In genomic region chr1:191495051-191495467, GRCm38 (mm10) we compare ENCODE assay signal across 11 mouse cellular contexts.
DNase-seq lines count a peak whose midpoint lies in the region; ATAC-seq and TF ChIP-seq lines count a peak whose summit lies in the region.
"Had no signal": no experiment of that assay in that cellular context is flagged by ENCODE, and none has a peak within 500 bp of the region (broad histone marks: within the 10 kb centered on the region; RNA-seq: fewer than 3 reads in every experiment).

No protein-coding gene starts in this region.

- WGBS in midbrain, postnatal 0 days: 33% methylated on average over 10 of the region's 10 CpGs
- 41% methylated on average over 10 of the region's 10 CpGs for WGBS in midbrain, embryonic 16.5 days
- 65% methylated on average over 10 of the region's 10 CpGs for WGBS in heart, embryonic 16.5 days

- DNase-seq in gastrocnemius, adult 2 months: peak; percentile 36
- DNase-seq in gastrocnemius, postnatal 36 days: no peak
- DNase-seq in midbrain, postnatal 0 days (ENCODE audit: low spot score): peak; percentile 5
- DNase-seq in lung, postnatal 4 days: peak; percentile 48 to 68
- no peak for DNase-seq in adrenal gland, adult (ENCODE audit: inconsistent age in 2 of 2, low spot score in 1 of 2)

- H3K36me3 ChIP-seq in midbrain, postnatal 0 days (ENCODE audit: insufficient read depth, low read length): no peaks in the 10 kb centered on the region
- no peaks in the 10 kb centered on the region for H3K36me3 ChIP-seq in midbrain, embryonic 16.5 days (ENCODE audit: control insufficient read depth, insufficient read depth, low read length)
- no peaks in the 10 kb centered on the region for H3K36me3 ChIP-seq in heart, embryonic 16.5 days (ENCODE audit: control insufficient read depth, insufficient read depth)
- H3K36me3 ChIP-seq: embryonic facial prominence, embryonic 13.5 days; hindbrain, embryonic 12.5 days; midbrain, embryonic 15.5 days had no signal

- H3K27me3 ChIP-seq in midbrain, postnatal 0 days (ENCODE audit: insufficient read depth, low read length): no peaks in the 10 kb centered on the region
- H3K27me3 ChIP-seq in midbrain, embryonic 16.5 days (ENCODE audit: control insufficient read depth, insufficient read depth, low read depth, low read length): no peaks in the 10 kb centered on the region
- H3K27me3 ChIP-seq in heart, embryonic 16.5 days (ENCODE audit: control insufficient read depth, insufficient read depth, low read length): no peaks in the 10 kb centered on the region
- H3K27me3 ChIP-seq: embryonic facial prominence, embryonic 13.5 days; hindbrain, embryonic 12.5 days; midbrain, embryonic 15.5 days had no signal

- no peak overlapping the region for H3K4me2 ChIP-seq in midbrain, postnatal 0 days (ENCODE audit: low read depth, low read length, poor library complexity, severe bottlenecking)
- H3K4me2 ChIP-seq in midbrain, embryonic 16.5 days (ENCODE audit: low read length): no peak overlapping the region
- H3K4me2 ChIP-seq in heart, embryonic 16.5 days (ENCODE audit: low read depth, low read length): no peak overlapping the region
- H3K4me2 ChIP-seq: embryonic facial prominence, embryonic 13.5 days; hindbrain, embryonic 12.5 days; midbrain, embryonic 15.5 days had no signal

- intact Hi-C loops in gastrocnemius, adult 2 months (cut with DNase I): no loop called here
- intact Hi-C loops in gastrocnemius, postnatal 36 days (cut with DNase I): no loop called here

- no peak overlapping the region for H3K4me3 ChIP-seq in gastrocnemius, adult 2 months
- H3K4me3 ChIP-seq in midbrain, postnatal 0 days (ENCODE audit: low read depth, low read length): no peak overlapping the region
- H3K4me3 ChIP-seq in midbrain, embryonic 16.5 days (ENCODE audit: low read depth, low read length): no peak overlapping the region
- H3K4me3 ChIP-seq in heart, embryonic 16.5 days (ENCODE audit: low read length): no peak overlapping the region
- H3K4me3 ChIP-seq: embryonic facial prominence, embryonic 13.5 days; hindbrain, embryonic 12.5 days; midbrain, embryonic 15.5 days had no signal

- no peak for TF ChIP-seq CTCF in gastrocnemius, adult 2 months (IDR thresholded peaks at IDR 0.05)
- TF ChIP-seq CTCF in midbrain, postnatal 0 days (IDR thresholded peaks at IDR 0.05): no peak

- no peak overlapping the region for H3K9ac ChIP-seq in midbrain, postnatal 0 days (replicated peaks; ENCODE audit: low read length, poor library complexity, severe bottlenecking)
- no peak overlapping the region for H3K9ac ChIP-seq in midbrain, embryonic 16.5 days (ENCODE audit: low read depth, low read length)
- H3K9ac ChIP-seq in heart, embryonic 16.5 days (ENCODE audit: low read length): no peak overlapping the region
- H3K9ac ChIP-seq: embryonic facial prominence, embryonic 13.5 days; hindbrain, embryonic 12.5 days; midbrain, embryonic 15.5 days had no signal

- H3K9me3 ChIP-seq in midbrain, postnatal 0 days (ENCODE audit: low read length): no peaks in the 10 kb centered on the region
- no peaks in the 10 kb centered on the region for H3K9me3 ChIP-seq in midbrain, embryonic 16.5 days (replicated peaks; ENCODE audit: control insufficient read depth, low read length, poor library complexity, severe bottlenecking)
- H3K9me3 ChIP-seq in heart, embryonic 16.5 days (replicated peaks; ENCODE audit: control insufficient read depth, low read length): no peaks in the 10 kb centered on the region
- H3K9me3 ChIP-seq: embryonic facial prominence, embryonic 13.5 days; hindbrain, embryonic 12.5 days; midbrain, embryonic 15.5 days had no signal

- peak overlapping the region; percentile 87 for H3K27ac ChIP-seq in gastrocnemius, adult 2 months
- no peak overlapping the region for H3K27ac ChIP-seq in midbrain, postnatal 0 days (ENCODE audit: low read depth, low read length)
- no peak overlapping the region for H3K27ac ChIP-seq in midbrain, embryonic 16.5 days (ENCODE audit: low read length)
- H3K27ac ChIP-seq in heart, embryonic 16.5 days (ENCODE audit: low read length): 0 out of 2 replicates have a peak overlapping the region, but pooled peaks have one; percentile 32
- H3K27ac ChIP-seq: embryonic facial prominence, embryonic 13.5 days; hindbrain, embryonic 12.5 days; midbrain, embryonic 15.5 days had no signal

- H3K4me1 ChIP-seq in midbrain, postnatal 0 days (ENCODE audit: insufficient read depth, low read length): no peaks in the 10 kb centered on the region
- peaks cover 6% of the 10 kb centered on the region; the same call in 1 of the 2 replicates for H3K4me1 ChIP-seq in midbrain, embryonic 16.5 days (ENCODE audit: control insufficient read depth, insufficient read depth, low read length)
- peaks cover 29% of the 10 kb centered on the region for H3K4me1 ChIP-seq in heart, embryonic 16.5 days (ENCODE audit: control insufficient read depth, insufficient read depth, low read length)

- no peak for ATAC-seq in midbrain, postnatal 0 days (ENCODE audit: low FRiP score)
- no peak for ATAC-seq in midbrain, embryonic 16.5 days
- ATAC-seq in heart, embryonic 16.5 days (replicated peaks; ENCODE audit: extremely low read depth, insufficient read depth, low FRiP score): no peak
- no peak for ATAC-seq in activated CD4-positive, CD25-positive, alpha-beta regulatory T cell, adult 4 months
- ATAC-seq: midbrain, embryonic 15.5 days had no signal

Comparison
In these comparisons a context has a peak if more than half of its experiments do, and no peak if none do; other contexts are left out.
1. DNase-seq: peak in gastrocnemius, adult 2 months (single experiment), midbrain, postnatal 0 days (single experiment) and lung, postnatal 4 days (2 of 2); none in gastrocnemius, postnatal 36 days (0 of 2) and adrenal gland, adult (0 of 2).
2. H3K27ac ChIP-seq: peak in gastrocnemius, adult 2 months (single experiment) and heart, embryonic 16.5 days (single experiment); none in midbrain, postnatal 0 days (single experiment) and midbrain, embryonic 16.5 days (single experiment).